Mouse (Mus musculus) gastrocnemius, adult 8-10 months (tissue): ENCODE measurements around the gene Marf1. TPM values are rescaled to one million over a fixed set of nuclear protein-coding genes. Genes with fewer than 3 reads are reported as not detected.
A peak's percentile ranks its signal among the peaks of the same experiment; 100 is the strongest.
"Not testable (repeated sequence)": the region's sequence is repeated elsewhere in the genome, so short reads cannot be mapped to it uniquely, and the experiment has no call there.

Experiments
- DNase-seq, 2 experiments: peaks; one replicate each; pipeline ENCODE4 v3.0.0; 2022; ENCODE audit warnings: low spot score in 2 of 2
- microRNA-seq: library from miRNA; unstranded; fragments of <30 nt; microRNA quantifications from one replicate; pipeline ENCODE4 v1.2.0, GENCODE M21; 2022
- total RNA-seq, 4 experiments: library from RNA; stranded (reverse); gene quantifications; 2 replicates each; pipeline ENCODE4 v1.2.4; 2022

The Marf1 gene
- total RNA-seq, 4 experiments from 2014 or later = 21.1 to 25.7 (median 21.9) TPM

- not testable (repeated sequence) for DNase-seq
Observed at GRCm38 (mm10) chr16:14068701-14069100, 94.5 kb downstream of the Marf1 start.

GRCm38 (mm10) chr16:14066571-14066970 lies 96.6 kb downstream of the Marf1 start:
- not testable (repeated sequence) for DNase-seq

GRCm38 (mm10) chr16:14059869-14060268 lies 103.3 kb downstream of the Marf1 start:
- DNase-seq = no peak

Small RNA genes within 50 kb of the gene (microRNA-seq; reads per million reads assigned to microRNA genes)
- not detected for gene Gm27671
- 443 reads per million, percentile 72 among the genes with 10 or more reads in this experiment for gene Mir484

Other genes starting within 250 kb of the Marf1 start
- under 1 TPM in 1 of 4 experiments, not detected in 3; 0.17 TPM for gene 2900011O08Rik, start 176.7 kb downstream of the Marf1 start, total RNA-seq
- gene Ifitm7, start 176.5 kb downstream of the Marf1 start, total RNA-seq = not detected
- 10 to 100 TPM; 27.2 to 32.5 (median 28.7) TPM for gene Nde1, start 76 bp downstream of the Marf1 start, total RNA-seq
- gene Myh11, start 128.0 kb upstream of the Marf1 start, total RNA-seq = 10 to 100 TPM; 11.5 to 20.6 (median 14.3) TPM
- 10 to 100 TPM; 62.1 to 69.9 (median 67.5) TPM for gene Fopnl, start 154.1 kb upstream of the Marf1 start, total RNA-seq
- gene Abcc1, start 198.2 kb upstream of the Marf1 start, total RNA-seq = 10 to 100 TPM; 17.2 to 23.2 (median 21.4) TPM